Mouse (Mus musculus) heart, embryonic 14.5 days (tissue): Measurements from ENCODE around the gene Aamp. TPM values are rescaled to one million over a fixed set of nuclear protein-coding genes. Genes with fewer than 3 reads are reported as not detected.

Experiments
- ATAC-seq: fragments of 200-750 bp; cut with Nextera tagmentation; 2 replicates; pipeline ENCODE4 v1.8.0; 2017; ENCODE audit warnings: low read depth, moderate TSS enrichment; ENCODE audit not compliant: insufficient number of reproducible peaks, insufficient read depth, low FRiP score
- H3K27ac ChIP-seq, 2 experiments: fragments of 200-500 bp in 1 of 2; fragments of 300-500 bp in 1 of 2; sonication (generic) in 1 of 2; replicated peaks in 1 of 2; 2 replicates each; pipeline ENCODE4 v1.5.1; 2012 to 2014; ENCODE audit warnings: low read depth in 2 of 2, low read length in 2 of 2, control low read depth in 1 of 2, mild to moderate bottlenecking in 1 of 2, mixed read lengths in 1 of 2; ENCODE audit not compliant: control insufficient read depth in 1 of 2, insufficient read depth in 1 of 2
- H3K27me3 ChIP-seq: fragments of 300-500 bp; sonication (generic); 2 replicates; pipeline ENCODE4 v1.6.1; 2014; ENCODE audit warnings: mild to moderate bottlenecking, low read length, control low read depth; ENCODE audit not compliant: control insufficient read depth, insufficient read depth
- H3K36me3 ChIP-seq: fragments of 300-500 bp; sonication (generic); 2 replicates; pipeline ENCODE4 v1.6.1; 2014; ENCODE audit warnings: mild to moderate bottlenecking, control low read depth, low read length, mixed read lengths; ENCODE audit not compliant: control insufficient read depth, insufficient read depth
- H3K4me1 ChIP-seq, 2 experiments: fragments of 200-500 bp in 1 of 2; fragments of 300-500 bp in 1 of 2; sonication (generic) in 1 of 2; 2 replicates each; pipeline ENCODE4 v1.6.1; 2012 to 2014; ENCODE audit warnings: low read length in 2 of 2, control low read depth in 1 of 2, mixed read lengths in 1 of 2; ENCODE audit not compliant: control insufficient read depth in 2 of 2, insufficient read depth in 2 of 2
- H3K4me2 ChIP-seq: fragments of 300-500 bp; sonication (generic); 2 replicates; pipeline ENCODE4 v1.6.1; 2014; ENCODE audit warnings: mild to moderate bottlenecking, low read length
- H3K4me3 ChIP-seq, 2 experiments: fragments of 200-500 bp in 1 of 2; fragments of 300-500 bp in 1 of 2; sonication (generic) in 1 of 2; 2 replicates each; pipeline ENCODE4 v1.5.1; 2012 to 2014; ENCODE audit warnings: low read length in 2 of 2, mild to moderate bottlenecking in 2 of 2, control low read depth in 1 of 2, low read depth in 1 of 2, moderate library complexity in 1 of 2; ENCODE audit not compliant: control insufficient read depth in 1 of 2, insufficient read depth in 1 of 2
- H3K9ac ChIP-seq: fragments of 300-500 bp; sonication (generic); 2 replicates; pipeline ENCODE4 v1.6.1; 2014; ENCODE audit warnings: mild to moderate bottlenecking, low read length
- H3K9me3 ChIP-seq: fragments of 300-500 bp; sonication (generic); 2 replicates; pipeline ENCODE4 v1.6.1; 2016; ENCODE audit warnings: low read length, control low read depth; ENCODE audit not compliant: control insufficient read depth
- WGBS: fragments of 180-500 bp; shearing (Covaris S2); extraction: QIAGEN DNeasy Blood & Tissue Kit; methylation state at CpG from one replicate; pipeline ENCODE4 v1.1.7; 2014; 5-methylcytosine and 5-hydroxymethylcytosine counted together
- polyA plus RNA-seq: library from polyadenylated mRNA; unstranded; fragments of >200 nt; fragmentation: Nextera tagmentation; extraction: Ambion mirVana; gene quantifications from 2 replicates; pipeline ENCODE4 v1.2.1, GENCODE M21; 2014

Gene Aamp
- polyA plus RNA-seq, 1 experiment from 2014 or later = 187 TPM

DNA sequence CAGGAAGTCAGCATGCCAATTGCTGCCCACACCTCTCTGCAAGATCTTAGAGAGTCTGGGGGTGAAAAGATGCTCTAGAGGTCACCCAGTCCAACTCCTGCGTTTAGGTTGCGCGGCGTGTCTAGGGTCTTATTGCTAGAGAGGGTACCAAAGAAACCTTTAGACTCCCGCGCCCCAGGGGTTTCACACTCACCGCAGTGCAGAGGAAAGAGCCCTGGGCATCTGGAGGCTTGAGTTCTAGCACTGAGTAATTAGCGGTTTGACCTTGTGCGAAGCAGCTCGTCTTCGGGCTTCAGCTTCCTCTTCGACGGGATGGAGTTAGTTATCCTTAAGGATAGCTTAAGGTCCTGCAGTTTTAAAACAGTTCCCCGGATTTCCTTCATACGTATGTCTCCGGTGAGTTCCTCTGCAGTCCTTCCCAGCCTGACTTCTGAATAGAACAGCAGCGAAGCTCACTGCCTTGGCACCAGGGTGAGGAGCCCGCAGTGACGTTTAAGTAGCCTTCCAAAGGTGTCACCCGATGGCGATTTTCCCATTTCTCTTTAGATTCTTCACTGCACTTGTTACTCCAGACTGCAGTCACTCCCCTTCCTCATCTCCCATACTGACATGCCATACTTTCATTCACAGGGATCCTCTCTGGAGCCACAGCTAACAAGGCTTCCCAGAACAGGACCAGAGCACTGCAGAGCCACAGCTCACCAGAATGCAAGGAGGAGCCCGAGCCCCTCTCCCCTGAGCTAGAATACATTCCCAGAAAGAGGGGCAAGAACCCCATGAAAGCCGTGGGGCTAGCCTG, 873 bp upstream of the Aamp start:
- ATAC-seq = no peak
- Histone ChIP-seq H3K4me1 (peaks cover 24 to 38% of the 10 kb centered on the region in 2 experiments), H3K27me3 (no peaks in the 10 kb centered on the region), H3K9me3 (no peaks in the 10 kb centered on the region), H3K9ac (peak overlapping the region; percentile 87), H3K4me3 (peak overlapping the region; percentile 74 to 92), H3K4me2 (peak overlapping the region; percentile 73), H3K36me3 (peaks cover 59% of the 10 kb centered on the region), H3K27ac (peak overlapping the region; percentile 50 to 69)
- WGBS = 3% methylated on average over 23 of the region's 23 CpGs

- H3K27me3 ChIP-seq = no peaks in the 10 kb centered on the region
- peak; percentile 44 for ATAC-seq
- peaks cover 65% of the 10 kb centered on the region for H3K36me3 ChIP-seq
- peaks cover 9 to 25% of the 10 kb centered on the region in 2 experiments; a peak in 3 of 4 replicates for H3K4me1 ChIP-seq
- 14% methylated on average over 14 of the region's 15 CpGs for WGBS
- peak overlapping the region; percentile 91 for H3K9ac ChIP-seq
- no peaks in the 10 kb centered on the region for H3K9me3 ChIP-seq
- peak overlapping the region; percentile 79 for H3K4me2 ChIP-seq
- peak overlapping the region; percentile 84 to 88 for H3K4me3 ChIP-seq
- H3K27ac ChIP-seq = peak overlapping the region; percentile 57 to 76; a peak in 3 of 4 replicates
These were observed 663 bp downstream of the Aamp start for GRCm38 (mm10) chr1:74283686-74284463.

DNA sequence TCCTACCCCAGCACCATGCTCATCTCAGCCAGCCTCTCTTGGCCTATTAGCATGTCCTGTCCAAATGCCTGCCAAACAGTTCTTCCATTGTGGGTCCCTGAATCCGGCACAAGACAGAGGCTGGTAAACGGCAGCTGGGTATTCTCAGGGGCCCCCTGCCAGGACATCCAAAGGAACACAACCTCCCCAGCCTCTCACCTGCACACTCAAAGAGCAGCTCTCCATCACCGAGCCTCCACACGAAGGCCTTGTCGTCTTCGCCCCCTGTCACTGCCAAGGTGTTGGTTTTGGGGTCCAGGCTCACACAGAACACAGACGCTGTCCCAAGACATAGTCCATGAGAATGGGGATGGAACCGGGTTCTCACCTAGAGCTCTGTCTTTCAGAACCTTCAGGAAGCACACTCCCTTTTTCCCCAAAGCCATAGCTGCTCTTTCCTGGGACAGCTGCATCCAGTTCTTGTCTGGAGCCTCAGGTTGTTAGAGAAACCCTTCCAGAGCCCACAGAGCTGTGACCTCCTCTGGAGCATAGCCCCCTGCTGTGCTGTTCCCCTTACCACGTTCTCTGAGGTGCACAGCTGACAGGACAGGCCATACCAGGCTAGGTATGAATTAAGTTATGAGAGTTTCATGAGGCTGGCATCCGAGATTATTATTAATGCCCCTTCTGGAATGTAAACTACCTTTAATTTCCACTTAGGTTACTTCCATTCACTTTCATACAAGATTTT, 1.5 kb downstream of the Aamp start:
- Histone ChIP-seq H3K4me2 (peak overlapping the region; percentile 79; the same call in 1 of the 2 replicates), H3K9ac (no peak overlapping the region; the same call in 1 of the 2 replicates), H3K27ac (no peak overlapping the region), H3K27me3 (no peaks in the 10 kb centered on the region), H3K4me3 (no peak overlapping the region), H3K36me3 (peaks cover 58% of the 10 kb centered on the region), H3K4me1 (peaks cover 7 to 16% of the 10 kb centered on the region in 2 experiments; a peak in 3 of 4 replicates), H3K9me3 (no peaks in the 10 kb centered on the region)
- WGBS = 83% methylated on average over 10 of the region's 10 CpGs
- ATAC-seq = no peak

DNA sequence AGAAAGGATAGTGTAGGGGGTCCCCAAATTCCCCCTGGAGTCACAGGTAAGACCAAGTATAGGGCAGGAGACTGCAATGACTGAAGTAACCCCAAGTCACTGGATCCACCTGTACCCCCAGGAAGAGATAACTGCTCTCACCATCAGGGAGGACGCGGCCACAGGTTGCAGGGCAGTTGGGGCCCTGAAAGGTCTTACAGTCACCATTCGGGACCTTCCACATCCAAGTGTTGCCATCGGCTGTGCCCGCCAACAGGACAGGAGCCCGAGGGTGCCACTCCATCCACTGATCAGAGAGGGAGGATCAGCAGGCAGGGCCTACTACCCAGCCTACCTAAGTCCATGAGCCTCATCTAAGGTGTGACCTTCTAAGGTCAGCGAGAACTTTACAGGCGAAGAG, 2.7 kb downstream of the Aamp start:
- no peak for ATAC-seq
- peaks cover 54% of the 10 kb centered on the region for H3K36me3 ChIP-seq
- no peak overlapping the region for H3K9ac ChIP-seq
- no peak overlapping the region for H3K4me2 ChIP-seq
- H3K4me1 ChIP-seq = peaks cover 10 to 18% of the 10 kb centered on the region in 2 experiments
- WGBS = 96% methylated on average over 8 of the region's 8 CpGs
- H3K9me3 ChIP-seq = no peaks in the 10 kb centered on the region
- H3K27me3 ChIP-seq = no peaks in the 10 kb centered on the region
- no peak overlapping the region for H3K4me3 ChIP-seq
- no peak overlapping the region for H3K27ac ChIP-seq

DNA sequence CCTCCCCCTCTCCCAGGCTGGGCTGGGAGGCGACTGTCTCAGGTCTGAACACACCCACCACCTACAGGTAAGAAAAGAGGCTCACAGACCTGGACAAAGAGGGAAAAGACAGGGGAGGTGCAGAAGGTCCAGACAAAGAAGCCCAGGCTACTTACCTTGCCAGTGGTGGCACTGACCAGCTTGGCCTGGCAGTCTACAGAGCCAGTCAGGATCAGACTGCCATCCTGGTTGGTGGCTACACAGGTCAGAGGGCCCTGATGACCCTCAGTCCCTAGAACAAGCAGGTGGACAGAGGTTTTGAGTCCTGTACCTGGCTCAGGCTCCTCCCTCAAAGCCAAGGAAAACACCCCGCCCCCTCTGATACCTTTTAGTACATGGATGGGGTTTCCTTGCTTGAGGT, 3.2 kb downstream of the Aamp start:
- H3K36me3 ChIP-seq = peaks cover 49% of the 10 kb centered on the region
- 92% methylated on average over 2 of the region's 2 CpGs for WGBS

DNA sequence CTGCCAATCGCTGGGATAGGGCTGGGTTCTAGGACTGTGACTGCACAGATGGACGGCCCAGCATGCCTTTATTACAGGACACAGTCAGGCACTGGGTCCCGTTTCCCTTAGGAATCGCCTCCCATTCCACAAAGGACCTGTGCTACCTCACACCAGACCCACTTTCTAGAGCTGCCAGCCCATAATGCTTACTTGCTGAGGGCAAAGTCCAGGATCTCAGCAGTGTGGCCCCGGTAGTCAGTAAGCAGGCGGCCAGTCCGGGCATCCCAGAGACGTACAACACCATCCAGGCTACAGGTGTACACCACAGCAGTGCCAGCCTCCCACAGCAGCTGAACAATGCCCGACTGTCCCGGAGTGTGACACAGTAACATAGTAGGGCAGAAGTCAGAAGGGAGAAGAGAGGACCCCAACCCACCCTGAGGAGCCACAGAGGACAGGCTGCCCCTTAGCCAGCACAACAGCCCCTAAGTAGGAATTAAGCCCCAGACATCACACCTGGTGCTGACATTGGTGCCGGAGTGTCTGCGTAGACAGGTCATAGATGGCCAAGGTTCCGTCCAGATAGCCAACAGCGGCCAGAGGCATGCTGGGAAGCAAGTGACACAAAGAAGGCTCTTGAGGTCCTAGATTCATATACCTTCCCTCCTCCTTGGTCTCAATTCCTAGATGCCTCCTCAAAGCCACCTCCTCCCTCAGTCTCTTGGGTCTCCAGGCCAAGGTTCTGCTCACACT, 3.8 kb downstream of the Aamp start:
- ATAC-seq = no peak
- Histone ChIP-seq H3K27ac (no peak overlapping the region), H3K9ac (no peak overlapping the region), H3K4me3 (no peak overlapping the region), H3K27me3 (no peaks in the 10 kb centered on the region), H3K9me3 (no peaks in the 10 kb centered on the region), H3K36me3 (peaks cover 46% of the 10 kb centered on the region), H3K4me2 (no peak overlapping the region), H3K4me1 (peaks cover 14 to 24% of the 10 kb centered on the region in 2 experiments)
- 91% methylated on average over 14 of the region's 14 CpGs for WGBS

More for the DNA sequence above, 3.2 kb downstream of the Aamp start:
- Histone ChIP-seq H3K9ac (no peak overlapping the region), H3K27ac (no peak overlapping the region), H3K4me1 (peaks cover 15 to 23% of the 10 kb centered on the region in 2 experiments), H3K4me3 (no peak overlapping the region), H3K9me3 (no peaks in the 10 kb centered on the region), H3K27me3 (no peaks in the 10 kb centered on the region), H3K4me2 (no peak overlapping the region)
- ATAC-seq = no peak

GRCm38 (mm10) chr1:74278988-74279387, 5.5 kb downstream of the Aamp start:
- peaks cover 46% of the 10 kb centered on the region for H3K36me3 ChIP-seq
- H3K4me3 ChIP-seq = no peak overlapping the region
- H3K9ac ChIP-seq = no peak overlapping the region
- H3K4me1 ChIP-seq = peaks cover 26 to 38% of the 10 kb centered on the region in 2 experiments
- no peaks in the 10 kb centered on the region for H3K27me3 ChIP-seq
- H3K27ac ChIP-seq = no peak overlapping the region
- 81% methylated on average over 11 of the region's 11 CpGs for WGBS
- H3K9me3 ChIP-seq = no peaks in the 10 kb centered on the region
- ATAC-seq = no peak
- no peak overlapping the region for H3K4me2 ChIP-seq
